Mouse (Mus musculus) ES-E14 (cell line): ENCODE results near the gene Glo1.

ENCODE experiments used
- CHD2 ChIP-seq: IDR thresholded peaks from 2 replicates; pipeline ENCODE4 v1.6.1; 2014; ENCODE audit warnings: mild to moderate bottlenecking, low read depth, low read length, inconsistent platforms
- HCFC1 ChIP-seq: IDR thresholded peaks from 2 replicates; pipeline ENCODE4 v1.6.1; 2012; ENCODE audit warnings: low read length, inconsistent platforms, borderline replicate concordance; ENCODE audit not compliant: insufficient read depth
- MAFK ChIP-seq: IDR thresholded peaks from 2 replicates; pipeline ENCODE4 v1.6.1; 2014; ENCODE audit warnings: mild to moderate bottlenecking, low read depth, low read length, inconsistent platforms; ENCODE audit not compliant: insufficient read depth
- ZNF384 ChIP-seq: IDR thresholded peaks from 2 replicates; pipeline ENCODE4 v1.6.1; 2012; ENCODE audit warnings: low read depth, low read length, inconsistent platforms

GRCm38 (mm10) chr17:30672556-30672955 lies 45.9 kb upstream of the Glo1 start:
- TF ChIP-seq CHD2: no peak
- no peak for TF ChIP-seq HCFC1
- TF ChIP-seq ZNF384: no peak
- TF ChIP-seq MAFK: no peak
